Mouse (Mus musculus): Measurements from ENCODE around the gene Ctf1.
"Not testable (repeated sequence)": the region's sequence is repeated elsewhere in the genome, so short reads cannot be mapped to it uniquely, and the experiment has no call there.

The Ctf1 gene

GRCm38 (mm10) chr7:127693730-127694129, 18.8 kb upstream of the Ctf1 start:
- DNase-seq (ENCODE audit: low read depth): not testable (repeated sequence)

GRCm38 (mm10) chr7:127698986-127699385, 13.6 kb upstream of the Ctf1 start:
- DNase-seq (ENCODE audit: low read depth): no peak

- DNase-seq (ENCODE audit: low read depth): no peak
Observed at GRCm38 (mm10) chr7:127700712-127701331, 11.7 kb upstream of the Ctf1 start.

GRCm38 (mm10) chr7:127703561-127704178, 8.9 kb upstream of the Ctf1 start:
- no peak for DNase-seq (ENCODE audit: low read depth)

GRCm38 (mm10) chr7:127704598-127704997, 7.9 kb upstream of the Ctf1 start:
- DNase-seq (ENCODE audit: low read depth): no peak

- DNase-seq (ENCODE audit: low read depth): no peak
Observed at GRCm38 (mm10) chr7:127705706-127706105, 6.8 kb upstream of the Ctf1 start.

- DNase-seq (ENCODE audit: low read depth): no peak
Observed at GRCm38 (mm10) chr7:127707045-127707956, 5.2 kb upstream of the Ctf1 start.

GRCm38 (mm10) chr7:127707957-127708206, 4.7 kb upstream of the Ctf1 start:
- no peak for DNase-seq (ENCODE audit: low read depth)

- DNase-seq (ENCODE audit: low read depth): peak; percentile 86
Observed at GRCm38 (mm10) chr7:127708207-127709078, 4.1 kb upstream of the Ctf1 start, which contains the start of gene Bcl7c. Bcl7c (minus strand) TSS chr7:127708933.

GRCm38 (mm10) chr7:127709261-127709979, 3.1 kb upstream of the Ctf1 start:
- DNase-seq (ENCODE audit: low read depth): no peak

- DNase-seq (ENCODE audit: low read depth): no peak
Observed at GRCm38 (mm10) chr7:127711031-127711430, 1.5 kb upstream of the Ctf1 start.

- DNase-seq (ENCODE audit: low read depth): no peak
Observed at GRCm38 (mm10) chr7:127711456-127711855, 1.1 kb upstream of the Ctf1 start.

- no peak for DNase-seq (ENCODE audit: low read depth)
Observed at GRCm38 (mm10) chr7:127714816-127715215, 2.3 kb downstream of the Ctf1 start.

- DNase-seq (ENCODE audit: low read depth): peak; percentile 61
Observed at GRCm38 (mm10) chr7:127716992-127717391, 4.5 kb downstream of the Ctf1 start.

GRCm38 (mm10) chr7:127718339-127718738, 5.8 kb downstream of the Ctf1 start:
- no peak for DNase-seq (ENCODE audit: low read depth)

GRCm38 (mm10) chr7:127719258-127719657, 6.7 kb downstream of the Ctf1 start:
- no peak for DNase-seq (ENCODE audit: low read depth)

GRCm38 (mm10) chr7:127725490-127725889, 13.0 kb downstream of the Ctf1 start:
- no peak for DNase-seq (ENCODE audit: low read depth)

GRCm38 (mm10) chr7:127725924-127726323, 13.4 kb downstream of the Ctf1 start:
- DNase-seq (ENCODE audit: low read depth): no peak

- DNase-seq (ENCODE audit: low read depth): no peak
Observed at GRCm38 (mm10) chr7:127727898-127728297, 15.4 kb downstream of the Ctf1 start.

- DNase-seq (ENCODE audit: low read depth): no peak
Observed at GRCm38 (mm10) chr7:127730170-127730569, 17.6 kb downstream of the Ctf1 start.

- not testable (repeated sequence) for DNase-seq (ENCODE audit: low read depth)
Observed at GRCm38 (mm10) chr7:127732066-127732465, 19.5 kb downstream of the Ctf1 start, which contains the start of gene Ctf2. Ctf2 (minus strand) TSS chr7:127732166.

Data from induced T-regulatory cell, adult 2 months (primary cell).